Mouse (Mus musculus) hindbrain, embryonic 16.5 days (tissue): ENCODE results near the gene Capns1. TPM values are rescaled to one million over a fixed set of nuclear protein-coding genes. Genes with fewer than 3 reads are reported as not detected.
"Not testable (repeated sequence)": the region's sequence is repeated elsewhere in the genome, so short reads cannot be mapped to it uniquely, and the experiment has no call there.

Source experiments
- ATAC-seq: fragments of 200-750 bp; cut with Nextera tagmentation; 2 replicates; pipeline ENCODE4 v1.8.0; 2017; ENCODE audit warnings: moderate TSS enrichment, moderate library complexity
- H3K27ac ChIP-seq: fragments of 300-500 bp; sonication (generic); 2 replicates; pipeline ENCODE4 v1.5.1; 2014; ENCODE audit warnings: low read depth, mild to moderate bottlenecking, control low read depth, low read length, moderate library complexity
- H3K27me3 ChIP-seq: fragments of 300-500 bp; sonication (generic); replicated peaks from 2 replicates; pipeline ENCODE4 v1.6.1; 2014; ENCODE audit warnings: low read length; ENCODE audit not compliant: control insufficient read depth, insufficient read depth
- H3K36me3 ChIP-seq: fragments of 300-500 bp; sonication (generic); 2 replicates; pipeline ENCODE4 v1.6.1; 2014; ENCODE audit warnings: mild to moderate bottlenecking, low read length, moderate library complexity, mixed read lengths; ENCODE audit not compliant: control insufficient read depth, insufficient read depth
- H3K4me1 ChIP-seq: fragments of 300-500 bp; sonication (generic); 2 replicates; pipeline ENCODE4 v1.6.1; 2014; ENCODE audit warnings: low read depth, low read length; ENCODE audit not compliant: control insufficient read depth, insufficient read depth
- H3K4me2 ChIP-seq: fragments of 300-500 bp; sonication (generic); 2 replicates; pipeline ENCODE4 v1.6.1; 2014; ENCODE audit warnings: mild to moderate bottlenecking, low read length, control low read depth, moderate library complexity
- H3K4me3 ChIP-seq: fragments of 300-500 bp; sonication (generic); 2 replicates; pipeline ENCODE4 v1.5.1; 2014; ENCODE audit warnings: mild to moderate bottlenecking, low read length, control low read depth, moderate library complexity
- H3K9ac ChIP-seq: fragments of 300-500 bp; sonication (generic); 2 replicates; pipeline ENCODE4 v1.6.1; 2014; ENCODE audit warnings: low read depth, mild to moderate bottlenecking, control low read depth, low read length, moderate library complexity
- H3K9me3 ChIP-seq: fragments of 300-500 bp; sonication (generic); 2 replicates; pipeline ENCODE4 v1.6.1; 2014; ENCODE audit warnings: mild to moderate bottlenecking, low read length, moderate library complexity; ENCODE audit not compliant: control insufficient read depth
- WGBS: fragments of 180-500 bp; shearing (Covaris S2); extraction: QIAGEN DNeasy Blood & Tissue Kit; methylation state at CpG from one replicate; pipeline ENCODE4 v1.1.7; 2014; 5-methylcytosine and 5-hydroxymethylcytosine counted together
- polyA plus RNA-seq: library from polyadenylated mRNA; unstranded; fragments of >200 nt; fragmentation: Nextera tagmentation; extraction: Ambion mirVana; gene quantifications from 2 replicates; pipeline ENCODE4 v1.2.1, GENCODE M21; 2015

Capns1 gene
- polyA plus RNA-seq, 1 experiment from 2014 or later, result 94.7 TPM

- Histone ChIP-seq H3K4me1 (no peaks in the 10 kb centered on the region; the same call in 1 of the 2 replicates), H3K27me3 (no peaks in the 10 kb centered on the region), H3K9ac (no peak overlapping the region), H3K9me3 (no peaks in the 10 kb centered on the region), H3K36me3 (peaks cover 22% of the 10 kb centered on the region), H3K27ac (no peak overlapping the region), H3K4me3 (no peak overlapping the region), H3K4me2 (no peak overlapping the region)
- no peak for ATAC-seq
- WGBS, result 71% methylated on average over 13 of the region's 13 CpGs
Measured at GRCm38 (mm10) chr7:30184641-30185348, 13.8 kb downstream of the Capns1 start.

- Histone ChIP-seq H3K27me3 (no peaks in the 10 kb centered on the region), H3K27ac (no peak within 1 kb of the TSS), H3K4me2 (peak within 1 kb of the TSS; percentile 40), H3K9ac (0 out of 2 replicates have a peak within 1 kb of the TSS, but pooled peaks have one; percentile 15), H3K9me3 (no peaks in the 10 kb centered on the region), H3K4me3 (0 out of 2 replicates have a peak within 1 kb of the TSS, but pooled peaks have one; percentile 6), H3K36me3 (peaks cover 18% of the 10 kb centered on the region), H3K4me1 (no peaks in the 10 kb centered on the region; the same call in 1 of the 2 replicates)
- WGBS, result under 1% methylated on average over 11 of the region's 11 CpGs
- peak; percentile 25 for ATAC-seq
Measured at GRCm38 (mm10) chr7:30183879-30184289, 14.7 kb downstream of the Capns1 start, which contains the start of gene Cox7a1. Gene Cox7a1, plus strand, starts transcription at chr7:30184144.

GRCm38 (mm10) chr7:30183189-30183588 is 15.4 kb downstream of the Capns1 start:
- peaks cover 18% of the 10 kb centered on the region for H3K36me3 ChIP-seq
- not testable (repeated sequence) for ATAC-seq, H3K4me2 ChIP-seq, H3K9me3 ChIP-seq, H3K4me1 ChIP-seq, H3K27ac ChIP-seq, H3K9ac ChIP-seq, H3K4me3 ChIP-seq, H3K27me3 ChIP-seq
- 73% methylated on average over 6 of the region's 7 CpGs for WGBS

GRCm38 (mm10) chr7:30181929-30182328 is 16.7 kb downstream of the Capns1 start:
- not testable (repeated sequence) for H3K4me3 ChIP-seq, H3K4me2 ChIP-seq, H3K4me1 ChIP-seq, H3K9me3 ChIP-seq, H3K27me3 ChIP-seq, H3K27ac ChIP-seq, H3K9ac ChIP-seq
- 0 out of 2 replicates have a peak, but pooled peaks have one; percentile 6 for ATAC-seq
- WGBS, result 89% methylated on average over 9 of the region's 10 CpGs
- peaks cover 19% of the 10 kb centered on the region for H3K36me3 ChIP-seq

- peak; percentile 46 for ATAC-seq
- H3K27ac ChIP-seq, result peak overlapping the region; percentile 4; the same call in 1 of the 2 replicates
- WGBS, result 0% methylated on average over 4 of the region's 4 CpGs
Measured at GRCm38 (mm10) chr7:30181308-30181707, 17.3 kb downstream of the Capns1 start.

GRCm38 (mm10) chr7:30178256-30178655 is 20.4 kb downstream of the Capns1 start:
- no peaks in the 10 kb centered on the region for H3K27me3 ChIP-seq
- H3K4me1 ChIP-seq, result no peaks in the 10 kb centered on the region; the same call in 1 of the 2 replicates
- peaks cover 15% of the 10 kb centered on the region for H3K36me3 ChIP-seq
- no peak overlapping the region for H3K4me2 ChIP-seq
- H3K27ac ChIP-seq, result no peak overlapping the region
- no peaks in the 10 kb centered on the region for H3K9me3 ChIP-seq
- no peak overlapping the region for H3K4me3 ChIP-seq
- WGBS, result 89% methylated on average over 11 of the region's 11 CpGs
- H3K9ac ChIP-seq, result no peak overlapping the region
- no peak for ATAC-seq

More at GRCm38 (mm10) chr7:30181308-30181707, 17.3 kb downstream of the Capns1 start:
- Histone ChIP-seq H3K9me3 (no peaks in the 10 kb centered on the region), H3K36me3 (peaks cover 15% of the 10 kb centered on the region), H3K9ac (no peak overlapping the region), H3K4me2 (no peak overlapping the region), H3K4me3 (no peak overlapping the region), H3K27me3 (no peaks in the 10 kb centered on the region), H3K4me1 (no peaks in the 10 kb centered on the region; the same call in 1 of the 2 replicates)

- whole genome bisulfite sequencing, result 80% methylated on average over 12 of the region's 12 CpGs
- peaks cover 15% of the 10 kb centered on the region for H3K36me3 ChIP-seq
- H3K4me1 ChIP-seq, result no peaks in the 10 kb centered on the region; the same call in 1 of the 2 replicates
- H3K4me2 ChIP-seq, result no peak overlapping the region
- no peak for ATAC-seq
- no peaks in the 10 kb centered on the region for H3K27me3 ChIP-seq
- H3K9me3 ChIP-seq, result no peaks in the 10 kb centered on the region
- H3K9ac ChIP-seq, result no peak overlapping the region
- H3K4me3 ChIP-seq, result no peak overlapping the region
- H3K27ac ChIP-seq, result no peak overlapping the region
Measured at GRCm38 (mm10) chr7:30176474-30176873, 22.1 kb downstream of the Capns1 start.

- ATAC-seq, result peak; percentile 51
- H3K4me3 ChIP-seq, result peak overlapping the region; percentile 52
- H3K36me3 ChIP-seq, result peaks cover 5% of the 10 kb centered on the region
- H3K27me3 ChIP-seq, result no peaks in the 10 kb centered on the region
- 22% methylated on average over 11 of the region's 11 CpGs for WGBS
- peak overlapping the region; percentile 79 for H3K4me2 ChIP-seq
- H3K9me3 ChIP-seq, result no peaks in the 10 kb centered on the region; the same call in 1 of the 2 replicates
- H3K4me1 ChIP-seq, result peaks cover 15% of the 10 kb centered on the region
- peak overlapping the region; percentile 79 for H3K9ac ChIP-seq
- H3K27ac ChIP-seq, result peak overlapping the region; percentile 95
Measured at GRCm38 (mm10) chr7:30170283-30170951, 28.2 kb downstream of the Capns1 start.
